Mouse (Mus musculus): ENCODE results near the gene Mrps14. TPM values are rescaled to one million over a fixed set of nuclear protein-coding genes. Genes with fewer than 3 reads are reported as not detected.

The Mrps14 gene
- total and polyA plus RNA-seq, 3 experiments: 133 to 138 TPM; not detected in 1

DNA sequence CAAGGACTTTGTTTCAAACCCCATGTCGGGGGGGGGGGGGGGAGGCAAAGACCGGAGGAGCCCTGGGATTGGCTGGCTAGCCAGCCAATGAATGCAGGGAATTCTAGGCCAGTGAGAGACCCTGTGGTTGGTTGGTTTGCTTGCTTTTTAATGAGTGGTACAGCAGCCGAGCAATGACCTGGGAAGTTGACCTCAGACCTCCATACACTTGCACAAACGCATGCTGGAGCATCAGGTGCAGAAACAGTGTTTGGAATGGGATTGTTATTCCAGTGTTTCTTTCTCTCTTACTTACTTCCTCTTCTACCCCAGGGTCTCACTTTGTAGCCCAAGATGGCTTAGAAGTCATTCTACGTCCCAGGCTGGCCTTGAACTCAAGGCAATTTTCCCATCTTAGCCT is 28.4 kb upstream of the Mrps14 start:
- Histone ChIP-seq H3K36me3 (ENCODE audit: control insufficient read depth in 1 of 2, insufficient read depth in 2 of 2, low read length in 2 of 2) (no peaks in the 10 kb centered on the region), H3K79me2 (ENCODE audit: control insufficient read depth, insufficient read depth, low read length, poor library complexity) (no peaks in the 10 kb centered on the region), H3K4me1 (ENCODE audit: control insufficient read depth in 1 of 2, insufficient read depth in 2 of 2, low read length in 2 of 2) (no peaks in the 10 kb centered on the region), H3K9me3 (replicated peaks; ENCODE audit: insufficient read depth, low read length) (no peaks in the 10 kb centered on the region), H3K27me3 (ENCODE audit: control insufficient read depth in 1 of 2, insufficient read depth in 2 of 2, low read length in 2 of 2) (peaks cover 0 to 3% of the 10 kb centered on the region in 2 experiments; a peak in 2 of 4 replicates), H3K4me3 (ENCODE audit: control insufficient read depth in 1 of 2, insufficient read depth in 1 of 2, low read depth in 2 of 2, low read length in 2 of 2) (no peak overlapping the region), H3K9ac (ENCODE audit: control insufficient read depth, low read depth, low read length, poor library complexity, severe bottlenecking) (no peak overlapping the region), H3K27ac (ENCODE audit: control insufficient read depth, low read depth, low read length) (no peak overlapping the region)
- no peak for DNase-seq (ENCODE audit: low read depth, low spot score)
- TF ChIP-seq SIN3A (IDR thresholded peaks at IDR 0.05; ENCODE audit: low read length) (no peak), ZKSCAN1 (IDR thresholded peaks at IDR 0.05; ENCODE audit: low read depth, low read length) (no peak), TBP (IDR thresholded peaks at IDR 0.05; ENCODE audit: low read depth, low read length) (no peak), MEF2A (IDR thresholded peaks at IDR 0.05; ENCODE audit: extremely low read depth, insufficient replicate concordance, low read depth, low read length, poor library complexity, severe bottlenecking) (no peak), MAFK (IDR thresholded peaks at IDR 0.05; ENCODE audit: borderline replicate concordance, low read depth, low read length) (no peak), MYC (IDR thresholded peaks at IDR 0.05; ENCODE audit: low read depth, low read length) (no peak), POLR2AphosphoS2 (IDR thresholded peaks at IDR 0.05; ENCODE audit: low read length) (no peak), JUND (IDR thresholded peaks at IDR 0.05; ENCODE audit: low read depth, low read length) (no peak), RCOR1 (IDR thresholded peaks at IDR 0.05; ENCODE audit: low read depth, low read length) (no peak), SMC3 (IDR thresholded peaks at IDR 0.05; ENCODE audit: low read depth, low read length) (no peak), MAZ (IDR thresholded peaks at IDR 0.05; ENCODE audit: low read depth, low read length) (no peak), ELF1 (IDR thresholded peaks at IDR 0.05; ENCODE audit: low read depth, low read length) (no peak), CTCF (IDR thresholded peaks at IDR 0.05 in 2 of 3, conservative IDR thresholded peaks at IDR 0.05 in 1 of 3; ENCODE audit: control insufficient read depth in 1 of 3, insufficient read depth in 1 of 3, low read depth in 2 of 3, low read length in 3 of 3, poor library complexity in 1 of 3, severe bottlenecking in 1 of 3) (no peak), MXI1 (IDR thresholded peaks at IDR 0.05; ENCODE audit: low read depth, low read length) (no peak), HCFC1 (IDR thresholded peaks at IDR 0.05; ENCODE audit: low read depth, low read length) (no peak), TCF12 (IDR thresholded peaks at IDR 0.05; ENCODE audit: low read depth, low read length) (no peak), USF1 (IDR thresholded peaks at IDR 0.05; ENCODE audit: low read depth, low read length) (no peak), USF2 (IDR thresholded peaks at IDR 0.05; ENCODE audit: borderline replicate concordance in 1 of 2, insufficient read depth in 1 of 2, low read depth in 1 of 2, low read length in 2 of 2) (no peak), TAL1 (IDR thresholded peaks at IDR 0.05; ENCODE audit: low read length) (no peak)

GRCm38 (mm10) chr1:160176903-160177302 is 18.1 kb upstream of the Mrps14 start:
- Histone ChIP-seq H3K9ac (ENCODE audit: control insufficient read depth, low read depth, low read length, poor library complexity, severe bottlenecking) (no peak overlapping the region), H3K79me2 (ENCODE audit: control insufficient read depth, insufficient read depth, low read length, poor library complexity) (no peaks in the 10 kb centered on the region), H3K27me3 (ENCODE audit: control insufficient read depth in 1 of 2, insufficient read depth in 2 of 2, low read length in 2 of 2) (peaks cover 0 to 2% of the 10 kb centered on the region in 2 experiments; a peak in 3 of 4 replicates), H3K36me3 (ENCODE audit: control insufficient read depth in 1 of 2, insufficient read depth in 2 of 2, low read length in 2 of 2) (no peaks in the 10 kb centered on the region), H3K9me3 (replicated peaks; ENCODE audit: insufficient read depth, low read length) (no peaks in the 10 kb centered on the region), H3K4me3 (ENCODE audit: control insufficient read depth in 1 of 2, insufficient read depth in 1 of 2, low read depth in 2 of 2, low read length in 2 of 2) (no peak overlapping the region), H3K4me1 (ENCODE audit: control insufficient read depth in 1 of 2, insufficient read depth in 2 of 2, low read length in 2 of 2) (no peaks in the 10 kb centered on the region), H3K27ac (ENCODE audit: control insufficient read depth, low read depth, low read length) (no peak overlapping the region)
- DNase-seq (ENCODE audit: low read depth, low spot score): no peak
- no peak for TF ChIP-seq HCFC1 (IDR thresholded peaks at IDR 0.05; ENCODE audit: low read depth, low read length)
- TF ChIP-seq GABPA (IDR thresholded peaks at IDR 0.05; ENCODE audit: low read depth, low read length): no peak
- TF ChIP-seq MYB (IDR thresholded peaks at IDR 0.05; ENCODE audit: low read depth, low read length): no peak
- no peak for TF ChIP-seq POLR2AphosphoS2 (IDR thresholded peaks at IDR 0.05; ENCODE audit: low read length)
